10 mouse cellular contexts compared by ENCODE assay signal in the genomic region with DNA sequence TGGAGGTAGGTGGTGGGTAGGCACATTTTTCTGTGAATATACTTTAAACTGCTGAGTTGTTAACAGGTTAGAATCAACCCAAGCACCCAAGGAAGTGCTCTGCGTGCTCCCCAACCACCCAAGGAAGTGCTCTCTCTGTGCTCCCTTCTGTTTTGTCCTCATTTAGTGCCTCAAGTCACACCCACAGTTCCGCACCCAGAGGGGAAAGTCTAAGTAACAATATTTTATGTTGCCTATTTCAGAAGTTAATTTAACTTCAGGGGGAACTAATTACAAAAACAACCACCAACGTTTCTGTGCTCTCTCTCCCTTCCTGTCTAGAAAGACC.
DNase-seq lines count a peak whose midpoint lies in the region; ATAC-seq and TF ChIP-seq lines count a peak whose summit lies in the region.
"Had no signal": no experiment of that assay in that cellular context is flagged by ENCODE, and none has a peak within 500 bp of the region (broad histone marks: within the 10 kb centered on the region; RNA-seq: fewer than 3 reads in every experiment).

No protein-coding gene starts in this region.

- ATAC-seq in kidney, postnatal 0 days (replicated peaks; ENCODE audit: low FRiP score, low read depth): no peak
- no peak for ATAC-seq in hindbrain, postnatal 0 days

- peak overlapping the region; percentile 63 for H3K27ac ChIP-seq in kidney, postnatal 0 days
- H3K27ac ChIP-seq in hindbrain, postnatal 0 days: peak overlapping the region; percentile 64; the same call in 1 of the 2 replicates

- peaks cover 36% of the 10 kb centered on the region for H3K4me1 ChIP-seq in kidney, postnatal 0 days (replicated peaks; ENCODE audit: insufficient read depth, low read length)
- peaks cover 95% of the 10 kb centered on the region for H3K4me1 ChIP-seq in E14TG2a.4 (replicated peaks; ENCODE audit: low read depth, low read length)
- peaks cover 13% of the 10 kb centered on the region for H3K4me1 ChIP-seq in hindbrain, postnatal 0 days (ENCODE audit: insufficient read depth, low read length)

- H3K4me3 ChIP-seq in kidney, postnatal 0 days (replicated peaks; ENCODE audit: low read depth, low read length): no peak overlapping the region
- peak overlapping the region; percentile 37; the same call in 1 of the 2 replicates for H3K4me3 ChIP-seq in E14TG2a.4 (replicated peaks; ENCODE audit: low read length)
- H3K4me3 ChIP-seq in hindbrain, postnatal 0 days (ENCODE audit: low read length): no peak overlapping the region

- WGBS in kidney, postnatal 0 days: 35% methylated on average over 3 of the region's 3 CpGs
- WGBS in hindbrain, postnatal 0 days: 59% methylated on average over 3 of the region's 3 CpGs

- H3K4me2 ChIP-seq in kidney, postnatal 0 days (ENCODE audit: low read length): no peak overlapping the region
- H3K4me2 ChIP-seq in hindbrain, postnatal 0 days (ENCODE audit: low read depth, low read length): no peak overlapping the region

- H3K9me3 ChIP-seq in kidney, postnatal 0 days (replicated peaks; ENCODE audit: low read length): no peaks in the 10 kb centered on the region
- no peaks in the 10 kb centered on the region for H3K9me3 ChIP-seq in E14TG2a.4 (ENCODE audit: low read length)
- H3K9me3 ChIP-seq in hindbrain, postnatal 0 days (ENCODE audit: low read length): no peaks in the 10 kb centered on the region

- no peak for DNase-seq in kidney, postnatal 0 days (ENCODE audit: low spot score)
- DNase-seq in kidney, adult 8-10 months: no peak
- DNase-seq in CD4-positive helper T cell, adult 2 months (ENCODE audit: low read depth, low spot score): peak; percentile 70
- no peak for DNase-seq in hindbrain, postnatal 0 days (ENCODE audit: low spot score)
- no peak for DNase-seq in urinary bladder, adult 18-20 months (ENCODE audit: low spot score in 2 of 2)
- no peak for DNase-seq in right cerebral cortex, adult 18-20 months
- DNase-seq: cerebellum, adult 11 months; gastrocnemius, postnatal 10 days; right cerebral cortex, postnatal 4 days had no signal

- H3K9ac ChIP-seq in kidney, postnatal 0 days (ENCODE audit: low read depth, low read length): no peak overlapping the region
- no peak overlapping the region for H3K9ac ChIP-seq in hindbrain, postnatal 0 days (replicated peaks; ENCODE audit: low read length)

- H3K27me3 ChIP-seq in kidney, postnatal 0 days (ENCODE audit: insufficient read depth, low read length): no peaks in the 10 kb centered on the region
- no peaks in the 10 kb centered on the region for H3K27me3 ChIP-seq in E14TG2a.4 (ENCODE audit: insufficient read depth, low read length)
- no peaks in the 10 kb centered on the region for H3K27me3 ChIP-seq in hindbrain, postnatal 0 days (ENCODE audit: insufficient read depth, low read length)

- peaks cover 9% of the 10 kb centered on the region; the same call in 1 of the 2 replicates for H3K36me3 ChIP-seq in kidney, postnatal 0 days (ENCODE audit: insufficient read depth, low read length)
- peaks cover 44% of the 10 kb centered on the region for H3K36me3 ChIP-seq in E14TG2a.4 (ENCODE audit: insufficient read depth, low read length)
- no peaks in the 10 kb centered on the region for H3K36me3 ChIP-seq in hindbrain, postnatal 0 days (ENCODE audit: insufficient read depth, low read length)

- TF ChIP-seq CTCF in kidney, postnatal 0 days (IDR thresholded peaks at IDR 0.05; ENCODE audit: low read depth): no peak
- no peak for TF ChIP-seq CTCF in E14TG2a.4 (conservative IDR thresholded peaks at IDR 0.05; ENCODE audit: low read length)
- no peak for TF ChIP-seq CTCF in hindbrain, postnatal 0 days (IDR thresholded peaks at IDR 0.05; ENCODE audit: low read depth)
